Mouse (Mus musculus): ENCODE measurements around the gene Pdzrn3. TPM values are rescaled to one million over a fixed set of nuclear protein-coding genes. Genes with fewer than 3 reads are reported as not detected.

Gene Pdzrn3
- total RNA-seq, 2 experiments from 2014 or later, result 7.2 to 7.3 TPM

- DNase-seq (ENCODE audit: low spot score in 2 of 2), result no peak
These were observed 3.5 kb downstream of the Pdzrn3 start for GRCm38 (mm10) chr6:101374186-101374585.

DNA sequence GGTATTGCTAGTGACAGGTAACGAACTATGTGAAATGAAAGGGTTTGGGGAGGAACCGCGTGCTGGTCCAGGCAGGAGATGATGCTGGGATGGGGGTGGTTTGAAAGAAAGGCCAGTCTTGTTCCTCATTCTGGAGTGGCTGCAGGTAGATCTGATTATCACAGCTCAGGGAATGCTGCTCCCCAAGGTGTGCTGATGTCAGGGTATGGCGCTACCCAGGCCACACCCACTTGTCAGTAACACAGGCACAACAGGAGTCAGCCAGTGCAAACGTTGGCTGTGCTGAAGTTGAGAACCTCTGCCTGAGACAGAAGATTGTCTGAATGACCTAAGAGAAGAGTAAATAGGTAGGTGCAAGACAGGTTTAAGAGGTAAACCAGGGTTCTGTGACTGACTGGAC lies 4.7 kb downstream of the Pdzrn3 start:
- DNase-seq (ENCODE audit: low spot score in 2 of 2), result no peak

DNA sequence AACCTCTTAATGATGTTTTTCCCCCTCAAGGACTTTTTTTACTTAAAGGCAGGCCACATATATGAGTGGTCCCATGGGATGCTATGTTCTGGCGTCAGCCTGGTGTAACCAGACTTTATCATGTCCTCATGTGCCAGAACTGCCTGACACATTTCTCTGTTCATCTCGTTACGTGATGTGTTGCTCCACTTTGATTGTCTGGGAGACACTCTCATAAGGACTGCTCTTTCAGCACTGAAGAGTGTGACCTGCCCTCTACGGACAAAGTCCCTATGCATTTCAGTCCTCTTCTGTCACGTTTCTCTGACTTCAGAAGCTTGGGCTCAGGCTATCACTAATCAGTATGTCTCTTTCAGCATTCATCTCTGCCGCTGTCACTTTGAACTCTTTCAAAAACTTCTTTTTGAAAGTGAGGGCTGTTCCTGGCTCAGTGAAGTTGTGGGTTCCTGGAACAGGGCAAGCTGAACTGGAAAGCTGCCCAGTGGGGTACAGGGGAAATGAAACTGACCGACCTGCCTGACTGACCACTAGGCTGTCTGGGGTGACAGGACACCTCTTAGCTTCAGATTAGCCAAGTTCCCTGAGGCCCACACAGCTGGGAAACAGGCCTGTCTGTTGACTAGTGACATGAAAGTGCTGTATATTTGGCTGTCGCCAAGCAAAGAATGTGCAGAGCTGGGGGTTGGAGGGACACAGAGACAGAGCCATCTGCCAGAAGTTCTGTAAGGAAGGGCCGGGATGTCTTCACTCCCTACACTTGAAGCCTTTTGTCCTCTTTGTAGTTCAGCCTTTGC lies 10.7 kb downstream of the Pdzrn3 start:
- no peak for DNase-seq (ENCODE audit: low spot score in 2 of 2)

GRCm38 (mm10) chr6:101365795-101366194 lies 11.9 kb downstream of the Pdzrn3 start:
- DNase-seq (ENCODE audit: low spot score in 2 of 2), result no peak

DNA sequence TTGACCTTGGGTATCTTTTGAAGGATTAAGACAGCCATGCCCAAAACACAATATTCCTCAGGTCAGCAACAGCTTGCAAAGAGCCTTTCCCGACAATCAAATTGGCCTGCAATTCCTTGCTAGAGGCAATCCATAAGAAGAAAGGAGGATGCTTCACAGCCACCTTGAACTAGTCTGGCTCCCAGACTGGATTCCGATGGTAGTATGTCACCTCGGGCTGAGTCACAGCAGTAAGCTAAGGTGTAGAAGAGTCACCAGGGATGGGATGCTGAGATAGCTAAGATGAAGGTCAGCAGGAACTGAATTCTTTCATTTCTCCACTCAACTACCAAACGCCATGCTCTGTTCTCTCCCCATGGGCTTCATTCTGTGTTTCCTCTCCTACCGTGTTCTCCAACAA lies 13.8 kb downstream of the Pdzrn3 start:
- DNase-seq (ENCODE audit: low spot score in 2 of 2), result no peak

DNA sequence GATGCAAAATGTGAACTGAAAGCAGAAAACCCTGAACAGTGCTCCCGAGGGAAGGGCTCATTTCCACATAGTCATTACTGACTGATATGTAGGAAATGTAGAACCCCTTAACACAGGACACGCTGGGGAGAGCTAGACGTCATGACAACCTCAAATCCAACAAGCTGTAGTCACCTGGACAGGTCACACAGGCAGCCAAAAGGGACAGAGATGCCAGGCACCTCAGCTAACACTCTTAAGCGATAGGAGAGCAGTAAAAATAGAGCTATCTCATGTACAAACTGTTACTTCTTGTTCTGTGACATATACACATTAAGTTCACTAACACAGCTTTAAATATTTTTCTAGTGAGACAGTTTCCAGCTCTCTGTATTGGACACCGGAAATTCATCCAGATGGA lies 15.0 kb downstream of the Pdzrn3 start:
- DNase-seq (ENCODE audit: low spot score in 2 of 2), result no peak

DNA sequence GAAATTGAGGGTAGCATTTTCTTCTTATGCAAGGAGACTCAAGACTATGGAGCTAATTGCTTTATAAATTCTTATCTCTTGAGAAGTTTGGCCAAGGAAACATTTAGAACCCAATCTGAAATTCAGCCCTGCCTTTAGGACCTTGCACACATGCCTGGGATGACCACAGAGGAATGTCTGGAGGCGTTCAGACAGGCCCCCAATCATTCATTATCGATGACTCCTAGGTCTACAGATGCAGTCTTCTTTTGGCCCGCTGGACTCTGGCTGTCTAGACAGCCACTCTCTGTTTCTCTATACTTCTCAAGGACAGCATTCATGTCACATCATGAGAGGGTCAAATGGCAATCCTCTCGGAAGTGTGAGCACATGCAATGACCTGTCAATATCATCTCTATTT lies 15.4 kb downstream of the Pdzrn3 start:
- DNase-seq (ENCODE audit: low spot score in 2 of 2), result no peak

- DNase-seq (ENCODE audit: low spot score in 2 of 2), result no peak
These were observed 17.4 kb downstream of the Pdzrn3 start for GRCm38 (mm10) chr6:101360211-101360737.

DNA sequence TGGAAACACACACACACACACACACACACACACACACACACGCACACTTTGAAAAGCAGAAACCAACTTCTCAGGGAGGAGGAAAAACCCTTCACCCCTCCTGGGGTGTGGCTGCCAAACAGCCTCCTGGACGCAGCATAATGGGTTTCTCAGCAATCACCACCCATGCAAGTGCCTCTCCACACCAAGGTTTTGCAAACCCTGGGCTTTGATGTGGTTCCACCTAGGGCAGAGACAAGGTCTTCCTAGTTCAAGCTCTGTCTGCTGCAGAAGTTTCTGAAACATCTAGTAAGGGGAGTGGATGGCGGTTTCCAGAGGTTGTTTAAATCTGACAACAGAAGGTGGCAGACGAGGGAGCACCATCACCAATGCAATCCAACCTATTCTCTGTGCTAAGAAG lies 18.1 kb downstream of the Pdzrn3 start:
- DNase-seq (ENCODE audit: low spot score in 2 of 2), result no peak

GRCm38 (mm10) chr6:101354887-101355286 lies 22.8 kb downstream of the Pdzrn3 start:
- DNase-seq (ENCODE audit: low spot score in 2 of 2), result no peak

- no peak for DNase-seq (ENCODE audit: low spot score in 2 of 2)
These were observed 23.3 kb downstream of the Pdzrn3 start for GRCm38 (mm10) chr6:101354230-101354881.

GRCm38 (mm10) chr6:101353701-101354100 lies 24.0 kb downstream of the Pdzrn3 start:
- no peak for DNase-seq (ENCODE audit: low spot score in 2 of 2)

GRCm38 (mm10) chr6:101352626-101353025 lies 25.1 kb downstream of the Pdzrn3 start:
- peak in 1 of 2 experiments; percentile 17 for DNase-seq (ENCODE audit: low spot score in 2 of 2)

DNA sequence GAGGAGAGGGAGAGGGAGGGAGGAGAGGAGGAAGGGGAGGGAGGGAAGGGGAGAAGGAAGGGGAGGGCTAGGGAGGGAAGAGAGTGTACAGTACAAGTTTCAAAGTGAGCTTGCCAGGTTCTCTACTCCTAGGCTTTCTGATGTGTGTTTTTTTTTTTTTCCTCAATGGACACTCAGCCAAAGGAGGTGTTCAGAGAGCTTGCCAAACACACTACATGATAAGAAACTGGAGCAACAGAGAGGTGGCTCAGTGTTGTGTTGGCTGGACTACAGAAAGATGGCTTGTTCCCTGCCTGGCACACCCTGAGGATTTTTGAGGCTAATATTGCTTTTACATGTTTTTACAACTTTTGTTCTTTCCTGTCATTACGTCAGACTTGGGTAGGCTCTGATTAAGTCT lies 26.6 kb downstream of the Pdzrn3 start:
- DNase-seq (ENCODE audit: low spot score in 2 of 2), result no peak

DNA sequence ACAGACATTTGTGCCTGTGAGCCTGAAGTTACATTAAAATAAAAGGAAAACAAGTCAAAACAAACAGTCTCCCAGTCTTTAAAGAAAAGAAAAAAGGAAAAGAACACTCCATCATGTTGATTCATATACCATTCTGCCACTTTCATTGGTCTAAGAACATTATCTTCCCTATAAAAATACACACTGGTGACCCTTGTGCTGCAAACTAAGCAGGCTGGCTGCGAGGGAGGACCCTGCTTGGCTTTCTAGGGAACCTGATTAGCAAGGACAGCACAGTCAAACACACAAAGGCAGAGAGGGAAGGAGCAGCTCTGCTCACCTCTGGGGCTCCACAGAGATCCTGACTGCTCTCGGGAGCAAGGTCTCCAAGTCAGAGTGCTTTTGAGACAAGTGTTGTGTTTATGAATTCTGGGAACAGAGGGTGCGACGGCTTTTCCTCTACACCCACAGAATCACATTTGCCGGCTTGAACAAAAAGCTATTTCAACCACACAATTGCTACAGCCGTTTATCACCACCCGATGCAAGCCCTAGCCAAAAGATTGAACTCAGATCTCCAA lies 27.2 kb downstream of the Pdzrn3 start:
- no peak for DNase-seq (ENCODE audit: low spot score in 2 of 2)

DNA sequence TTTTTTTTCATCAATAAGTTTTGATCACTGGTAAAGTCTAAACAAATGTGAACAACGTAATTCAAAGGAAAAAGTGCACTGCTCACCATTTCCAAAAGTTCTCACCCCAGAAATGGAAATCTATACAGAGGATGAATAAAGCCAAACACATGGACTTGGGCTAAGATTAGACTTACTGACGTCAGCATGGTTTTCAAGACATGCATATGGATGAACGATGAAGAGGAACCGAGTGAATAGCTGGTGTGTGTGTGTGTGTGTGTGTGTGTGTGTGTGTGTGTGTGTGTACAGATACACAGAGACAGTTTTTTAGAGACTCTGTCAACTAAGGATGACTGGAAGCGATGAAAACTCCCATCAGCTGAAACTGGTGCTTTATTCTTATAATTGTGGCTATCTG lies 29.2 kb downstream of the Pdzrn3 start:
- DNase-seq (ENCODE audit: low spot score in 2 of 2), result no peak

DNA sequence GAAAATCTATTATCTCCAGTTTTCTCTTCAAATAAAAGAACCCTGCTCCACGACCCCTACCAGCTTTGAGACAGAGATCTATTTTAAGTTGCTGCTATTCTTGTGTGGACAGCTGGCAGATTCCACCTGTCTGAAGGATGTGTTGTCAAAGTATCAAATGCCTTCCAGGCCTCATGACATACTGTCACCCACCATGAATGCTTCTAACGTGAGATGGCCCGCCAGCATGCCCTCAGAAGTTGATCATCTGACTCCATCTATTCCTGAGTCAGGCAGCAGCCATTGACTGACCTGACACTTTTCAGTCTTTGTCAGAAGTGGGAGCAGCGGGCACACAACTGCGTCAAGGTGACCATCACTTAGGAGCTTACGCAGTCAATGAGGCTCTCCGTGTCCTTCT lies 37.6 kb downstream of the Pdzrn3 start:
- DNase-seq (ENCODE audit: low spot score in 2 of 2), result no peak

DNA sequence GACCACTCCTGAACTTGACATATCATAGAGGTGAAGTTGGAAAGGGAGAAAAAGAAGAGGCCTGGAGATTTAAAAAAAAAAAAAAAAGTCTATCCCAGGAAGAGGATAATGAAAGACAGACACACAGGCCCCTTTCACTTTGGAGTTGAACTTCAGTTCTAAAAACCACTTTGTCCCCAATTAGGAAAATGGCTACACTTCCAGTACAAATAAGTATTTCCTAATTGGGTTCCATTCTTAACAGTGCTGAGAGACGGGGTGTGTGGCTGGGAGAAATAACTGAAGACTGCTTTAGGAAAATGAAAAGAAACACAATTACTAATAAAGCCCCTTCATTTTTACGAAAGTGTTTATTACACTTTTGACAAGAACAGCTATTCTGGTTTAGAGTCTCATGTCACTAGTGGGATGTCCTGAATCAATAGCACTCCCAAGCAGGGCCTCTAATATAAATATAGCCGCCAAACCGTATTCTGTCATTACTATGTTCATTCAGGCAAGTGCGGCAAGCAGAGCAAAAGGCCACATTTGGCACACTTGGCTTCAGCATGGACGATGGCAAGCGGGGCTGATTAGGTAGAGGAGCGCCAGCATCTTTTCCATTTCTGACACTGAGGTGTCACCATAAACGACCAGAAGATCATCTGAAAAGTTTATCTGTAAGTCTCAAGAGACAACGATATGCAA lies 39.7 kb downstream of the Pdzrn3 start:
- no peak for DNase-seq (ENCODE audit: low spot score in 2 of 2)

- no peak for DNase-seq (ENCODE audit: low spot score in 2 of 2)
These were observed 41.0 kb downstream of the Pdzrn3 start for GRCm38 (mm10) chr6:101336660-101337059.

DNA sequence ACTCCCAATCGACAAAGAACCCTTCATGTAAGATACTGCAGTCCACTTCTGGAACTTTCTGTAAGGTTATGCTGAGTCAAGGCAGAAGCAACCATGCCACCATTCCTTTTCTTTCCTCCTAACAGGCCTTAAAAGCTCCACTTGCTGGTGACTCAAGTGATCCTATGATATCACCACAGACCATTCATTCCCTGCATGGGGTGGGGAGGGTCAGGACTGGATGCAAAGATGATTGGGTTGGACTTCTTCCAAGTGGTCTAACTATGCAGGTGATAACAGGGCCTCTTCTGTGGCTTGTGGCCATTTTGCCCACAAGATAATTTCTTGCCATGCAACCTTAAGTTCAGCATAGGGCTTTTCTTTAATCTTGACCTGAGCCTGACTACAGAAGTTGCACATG lies 42.0 kb downstream of the Pdzrn3 start:
- DNase-seq (ENCODE audit: low spot score in 2 of 2), result no peak

- DNase-seq (ENCODE audit: low spot score in 2 of 2), result no peak
These were observed 43.2 kb downstream of the Pdzrn3 start for GRCm38 (mm10) chr6:101334495-101334894.

GRCm38 (mm10) chr6:101330392-101330791 lies 47.3 kb downstream of the Pdzrn3 start:
- DNase-seq (ENCODE audit: low spot score in 2 of 2), result no peak

Measured in layer of hippocampus, adult 18-20 months (tissue).